Mouse (Mus musculus): Measurements from ENCODE around the gene Mcm9.
"Not testable (repeated sequence)": the region's sequence is repeated elsewhere in the genome, so short reads cannot be mapped to it uniquely, and the experiment has no call there.

DNA sequence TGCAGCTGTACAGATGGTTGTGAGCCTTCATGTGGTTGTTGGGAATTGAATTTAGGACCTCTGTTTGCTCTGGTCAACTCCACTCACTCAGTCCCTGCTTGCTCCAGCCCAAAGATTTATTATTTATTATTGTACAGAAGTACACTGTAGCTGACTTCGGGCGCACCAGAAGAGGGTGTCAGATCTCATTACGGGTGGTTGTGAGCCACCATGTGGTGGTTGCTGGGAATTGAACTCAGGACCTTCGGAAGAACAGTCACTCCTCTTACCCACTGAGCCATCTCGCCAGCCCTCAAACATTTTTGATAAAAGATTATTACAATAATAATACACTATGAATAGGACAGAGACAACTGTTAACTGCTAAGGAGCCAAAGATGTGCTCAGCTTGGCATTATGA is 24.0 kb upstream of the Mcm9 start:
- TF ChIP-seq POLR2A (IDR thresholded peaks at IDR 0.05; ENCODE audit: borderline replicate concordance, extremely low read depth, low read depth, low read length); CTCF (IDR thresholded peaks at IDR 0.05; ENCODE audit: insufficient read depth, low read length): not testable (repeated sequence)
